Mouse (Mus musculus): ENCODE data around the gene Arhgap25.

GRCm38 (mm10) chr6:87451016-87451415 lies 82.0 kb downstream of the Arhgap25 start:
- no peak for TF ChIP-seq CTCF (IDR thresholded peaks at IDR 0.05; ENCODE audit: insufficient read depth, low read depth, low read length)
- no peak for TF ChIP-seq POLR2A (IDR thresholded peaks at IDR 0.05; ENCODE audit: insufficient read depth, low read depth, low read length)
